Mouse (Mus musculus) kidney, adult 2 months (tissue): ENCODE results near the gene Tet1.

ENCODE experiments used
- CTCF ChIP-seq: fragments of 200-500 bp; conservative IDR thresholded peaks from 2 replicates; pipeline ENCODE4 v1.5.1; 2011; ENCODE audit warnings: low read depth, mild to moderate bottlenecking, control low read depth, low read length, moderate library complexity, mixed read lengths; ENCODE audit not compliant: insufficient read depth, insufficient read length
- POLR2A ChIP-seq: fragments of 200-500 bp; IDR thresholded peaks from one replicate; pipeline ENCODE4 v1.6.1; 2011; ENCODE audit warnings: low read depth, low read length, control low read depth

DNA sequence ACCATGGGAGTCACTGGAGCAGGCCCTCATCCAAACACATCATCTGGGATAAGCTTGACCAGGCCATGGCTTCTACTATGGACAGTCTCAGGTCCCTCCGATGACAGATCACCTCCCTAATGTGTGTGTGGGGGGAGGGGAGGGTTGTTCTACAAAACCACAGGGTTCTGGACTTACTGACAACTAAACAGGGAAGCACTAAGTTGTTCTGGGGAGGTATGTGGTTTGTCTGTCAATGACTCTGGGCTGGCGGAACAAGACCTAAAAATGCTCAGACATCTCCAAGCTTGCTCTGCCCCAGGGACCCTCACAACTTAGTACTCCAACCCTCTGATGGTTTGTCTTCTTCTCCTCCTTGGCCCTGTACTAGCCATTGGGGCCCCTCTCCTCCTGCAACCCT lies 2.3 kb upstream of the Tet1 start:
- no peak for TF ChIP-seq CTCF
- TF ChIP-seq POLR2A = no peak
